Mouse (Mus musculus) kidney, postnatal 0 days (tissue): ENCODE results near the gene Calr3. TPM values are rescaled to one million over a fixed set of nuclear protein-coding genes. Genes with fewer than 3 reads are reported as not detected.

Experiments
- ATAC-seq: fragments of 200-750 bp; cut with Nextera tagmentation; replicated peaks from 2 replicates; pipeline ENCODE4 v1.8.0; 2017; ENCODE audit warnings: low read depth, moderate number of reproducible peaks, moderate TSS enrichment, moderate library complexity; ENCODE audit not compliant: low FRiP score
- DNase-seq: peaks from one replicate; pipeline ENCODE4 v3.0.0-alpha.2; 2016; ENCODE audit warnings: low spot score
- H3K27ac ChIP-seq: fragments of 300-500 bp; sonication (generic); 2 replicates; pipeline ENCODE4 v1.5.1; 2014; ENCODE audit warnings: mild to moderate bottlenecking
- H3K27me3 ChIP-seq: fragments of 300-500 bp; sonication (generic); 2 replicates; pipeline ENCODE4 v1.6.1; 2014; ENCODE audit warnings: low read length, mixed read lengths; ENCODE audit not compliant: insufficient read depth
- H3K36me3 ChIP-seq: fragments of 300-500 bp; sonication (generic); 2 replicates; pipeline ENCODE4 v1.6.1; 2014; ENCODE audit warnings: low read length, mixed read lengths; ENCODE audit not compliant: insufficient read depth
- H3K4me1 ChIP-seq: fragments of 300-500 bp; sonication (generic); replicated peaks from 2 replicates; pipeline ENCODE4 v1.6.1; 2014; ENCODE audit warnings: antibody characterized with exemption, low read length, mixed read lengths; ENCODE audit not compliant: insufficient read depth
- H3K4me2 ChIP-seq: fragments of 300-500 bp; sonication (generic); 2 replicates; pipeline ENCODE4 v1.6.1; 2014; ENCODE audit warnings: mild to moderate bottlenecking, low read length, moderate library complexity, mixed read lengths
- H3K4me3 ChIP-seq: fragments of 300-500 bp; sonication (generic); replicated peaks from 2 replicates; pipeline ENCODE4 v1.5.1; 2014; ENCODE audit warnings: low read depth, low read length
- H3K9ac ChIP-seq: fragments of 300-500 bp; sonication (generic); 2 replicates; pipeline ENCODE4 v1.6.1; 2014; ENCODE audit warnings: low read depth, low read length
- H3K9me3 ChIP-seq: fragments of 300-500 bp; sonication (generic); replicated peaks from 2 replicates; pipeline ENCODE4 v1.6.1; 2016; ENCODE audit warnings: low read length, inconsistent platforms, mixed read lengths
- CTCF ChIP-seq: IDR thresholded peaks from 2 replicates; pipeline ENCODE4 v1.5.1; 2016; ENCODE audit warnings: antibody characterized with exemption, low read depth, mild to moderate bottlenecking, moderate library complexity
- WGBS: fragments of 180-500 bp; shearing (Covaris S2); extraction: QIAGEN DNeasy Blood & Tissue Kit; methylation state at CpG from one replicate; pipeline ENCODE4 v1.1.7; 2014; 5-methylcytosine and 5-hydroxymethylcytosine counted together
- polyA plus RNA-seq: library from polyadenylated mRNA; unstranded; fragments of >200 nt; fragmentation: Nextera tagmentation; extraction: Ambion mirVana; gene quantifications from 2 replicates; pipeline ENCODE4 v1.2.1, GENCODE M21; 2015

The Calr3 gene
- polyA plus RNA-seq, 1 experiment from 2014 or later, result 2.2 TPM

GRCm38 (mm10) chr8:72487014-72487413, 43.3 kb upstream of the Calr3 start:
- H3K4me1 ChIP-seq, result no peaks in the 10 kb centered on the region; the same call in 1 of the 2 replicates
- no peaks in the 10 kb centered on the region for H3K27me3 ChIP-seq
- no peak overlapping the region for H3K4me3 ChIP-seq
- H3K36me3 ChIP-seq, result peaks cover 29% of the 10 kb centered on the region
- ATAC-seq (no peak), DNase-seq (no peak)
- no peak for TF ChIP-seq CTCF
- no peak overlapping the region for H3K27ac ChIP-seq
- H3K9me3 ChIP-seq, result no peaks in the 10 kb centered on the region
- H3K9ac ChIP-seq, result no peak overlapping the region
- H3K4me2 ChIP-seq, result no peak overlapping the region

DNA sequence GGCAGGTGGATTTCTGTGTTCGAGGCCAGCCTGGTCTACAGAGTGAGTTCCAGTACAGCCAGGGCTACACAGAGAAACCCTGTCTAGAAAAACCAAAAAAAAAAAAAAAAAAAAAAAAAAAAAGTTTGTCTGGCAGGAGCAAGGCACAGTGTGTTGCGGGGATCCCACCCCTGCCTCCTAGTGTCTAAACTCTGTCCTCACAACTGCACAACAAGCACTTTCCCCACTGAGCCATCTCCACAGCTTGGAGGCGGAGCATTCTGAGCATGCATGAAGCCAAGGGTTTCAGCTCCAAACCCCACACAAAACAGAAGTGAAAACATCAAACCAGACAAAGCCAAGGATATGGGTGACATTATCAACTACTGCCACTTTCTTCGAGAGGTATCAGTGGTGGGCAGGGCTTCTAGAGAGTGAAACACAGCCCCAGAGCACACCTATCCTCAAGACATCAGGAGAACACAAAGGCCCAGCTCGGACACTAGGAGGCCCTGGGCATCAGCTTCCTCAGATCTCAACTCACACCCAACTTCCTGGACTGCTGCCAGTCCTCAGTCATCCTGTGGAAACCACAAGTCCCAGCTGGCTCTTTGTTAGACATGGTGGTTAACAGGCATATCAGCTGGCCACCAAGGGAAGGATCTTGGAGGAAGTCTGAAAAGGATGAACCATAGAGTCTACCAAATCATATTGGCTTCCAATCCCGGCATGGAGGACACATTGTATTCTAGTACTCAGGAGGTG, 42.0 kb upstream of the Calr3 start:
- ATAC-seq (no peak), DNase-seq (peak; percentile 23)
- Histone ChIP-seq H3K4me1 (no peaks in the 10 kb centered on the region), H3K36me3 (peaks cover 29% of the 10 kb centered on the region), H3K27ac (no peak overlapping the region), H3K4me3 (no peak overlapping the region), H3K4me2 (no peak overlapping the region), H3K27me3 (no peaks in the 10 kb centered on the region), H3K9me3 (no peaks in the 10 kb centered on the region), H3K9ac (no peak overlapping the region)
- 83% methylated on average over 6 of the region's 6 CpGs for WGBS
- peak; percentile 29; the same call in 1 of the 2 replicates for TF ChIP-seq CTCF

- peak within 1 kb of the TSS; percentile 84 for H3K4me3 ChIP-seq
- peak; percentile 99 for DNase-seq
- peak within 1 kb of the TSS; percentile 92 for H3K4me2 ChIP-seq
- under 1% methylated on average over 80 of the region's 80 CpGs for WGBS
- peak; percentile 96 for ATAC-seq
- H3K36me3 ChIP-seq, result peaks cover 20% of the 10 kb centered on the region
- no peak for TF ChIP-seq CTCF
- H3K4me1 ChIP-seq, result peaks cover 7% of the 10 kb centered on the region; the same call in 1 of the 2 replicates
- peak within 1 kb of the TSS; percentile 79 for H3K9ac ChIP-seq
- H3K9me3 ChIP-seq, result no peaks in the 10 kb centered on the region
- H3K27me3 ChIP-seq, result no peaks in the 10 kb centered on the region
- peak within 1 kb of the TSS; percentile 90 for H3K27ac ChIP-seq
These were observed 31.3 kb upstream of the Calr3 start, which contains the start of gene Cherp for GRCm38 (mm10) chr8:72474826-72475546. Gene Cherp (minus strand): TSS chr8:72475226.

DNA sequence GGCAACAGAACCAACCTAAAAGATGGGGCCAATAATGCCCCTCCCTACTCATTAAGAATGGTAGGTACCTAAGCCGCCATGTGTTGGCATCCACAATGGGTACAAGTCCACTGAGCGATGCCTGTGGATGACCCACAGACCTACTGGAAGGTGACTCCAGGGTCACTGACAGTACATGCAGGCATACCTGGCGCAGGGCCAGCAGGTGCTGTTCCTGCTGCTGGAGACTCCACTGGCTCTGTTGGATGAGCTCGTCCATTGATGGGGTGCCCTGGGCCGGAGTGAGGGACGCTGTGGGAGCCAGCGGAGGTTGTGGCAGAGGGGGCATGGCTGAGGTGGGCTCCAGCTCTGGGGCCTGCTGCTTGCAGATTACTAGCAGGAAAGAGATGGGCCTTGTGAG, 27.0 kb upstream of the Calr3 start:
- Histone ChIP-seq H3K27me3 (no peaks in the 10 kb centered on the region), H3K9ac (no peak overlapping the region), H3K27ac (no peak overlapping the region), H3K36me3 (peaks cover 63% of the 10 kb centered on the region), H3K4me2 (no peak overlapping the region), H3K4me1 (0 out of 2 replicates have a peak, but pooled peaks cover 3% of the 10 kb centered on the region), H3K9me3 (no peaks in the 10 kb centered on the region), H3K4me3 (no peak overlapping the region)
- TF ChIP-seq CTCF, result no peak
- ATAC-seq (no peak), DNase-seq (no peak)
- WGBS, result 92% methylated on average over 7 of the region's 7 CpGs

- no peak for TF ChIP-seq CTCF
- no peak overlapping the region for H3K4me3 ChIP-seq
- WGBS, result 91% methylated on average over 8 of the region's 8 CpGs
- peaks cover 70% of the 10 kb centered on the region for H3K36me3 ChIP-seq
- no peaks in the 10 kb centered on the region for H3K9me3 ChIP-seq
- 0 out of 2 replicates have a peak, but pooled peaks cover 3% of the 10 kb centered on the region for H3K4me1 ChIP-seq
- H3K4me2 ChIP-seq, result no peak overlapping the region
- no peak overlapping the region for H3K27ac ChIP-seq
- no peak overlapping the region for H3K9ac ChIP-seq
- ATAC-seq (no peak), DNase-seq (no peak)
- no peaks in the 10 kb centered on the region for H3K27me3 ChIP-seq
These were observed 26.3 kb upstream of the Calr3 start for GRCm38 (mm10) chr8:72469984-72470383.

GRCm38 (mm10) chr8:72469243-72469642, 25.6 kb upstream of the Calr3 start:
- no peaks in the 10 kb centered on the region for H3K9me3 ChIP-seq
- peaks cover 74% of the 10 kb centered on the region for H3K36me3 ChIP-seq
- no peak overlapping the region for H3K4me2 ChIP-seq
- 87% methylated on average over 2 of the region's 2 CpGs for WGBS
- no peak overlapping the region for H3K4me3 ChIP-seq
- no peak overlapping the region for H3K9ac ChIP-seq
- DNase-seq (no peak), ATAC-seq (no peak)
- no peak overlapping the region for H3K27ac ChIP-seq
- no peak for TF ChIP-seq CTCF
- H3K4me1 ChIP-seq, result 0 out of 2 replicates have a peak, but pooled peaks cover 3% of the 10 kb centered on the region
- H3K27me3 ChIP-seq, result no peaks in the 10 kb centered on the region
